Mouse (Mus musculus) CH12F3 (cell line): ENCODE results near the gene F12.

ENCODE experiments used
- in situ Hi-C: fragments of 300-500 bp; cut with MboI; formaldehyde crosslinking; loops from 2 replicates; pipeline ENCODE4 v1.14.3; 2020; ENCODE audit warnings: low sequenced_read_pairs

The F12 gene

GRCm38 (mm10) chr13:55426613-55427012, at the start of gene F12:
TSS of gene F12 (minus strand) at chr13:55426793.
- in situ Hi-C loops = loop anchor here (5.0 kb wide), 1 partner anchor 41 kb away; no protein-coding TSS in a partner anchor

- in situ Hi-C loops = no loop called here
Observed at GRCm38 (mm10) chr13:55476256-55476655, 49.7 kb upstream of the F12 start.

- in situ Hi-C loops = no loop called here
Observed at GRCm38 (mm10) chr13:55475750-55476149, 49.2 kb upstream of the F12 start.

DNA sequence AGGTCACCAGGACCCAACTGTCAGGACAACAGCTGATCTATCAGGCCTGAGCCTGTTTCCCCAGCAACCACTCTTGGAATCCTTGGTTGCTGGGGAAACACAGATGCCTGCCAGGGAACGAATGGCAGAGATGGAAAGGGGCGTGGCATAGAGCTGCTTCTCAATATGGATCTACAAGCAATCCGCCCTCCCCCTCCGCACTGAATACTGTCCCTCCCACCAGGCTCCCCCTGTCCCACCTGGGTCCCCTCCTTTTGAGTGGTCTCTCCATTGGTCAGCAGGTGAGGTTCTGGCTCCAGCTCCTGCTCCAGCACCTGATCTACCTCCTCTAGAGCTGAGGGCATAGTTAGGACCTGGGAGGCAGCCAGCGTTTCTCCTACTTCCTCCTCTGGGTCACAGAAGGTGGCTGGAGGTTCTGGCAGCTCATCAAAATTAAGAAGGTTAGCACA, 48.1 kb upstream of the F12 start:
- in situ Hi-C loops = no loop called here

- in situ Hi-C loops = no loop called here
Observed at GRCm38 (mm10) chr13:55473961-55474360, 47.4 kb upstream of the F12 start.

DNA sequence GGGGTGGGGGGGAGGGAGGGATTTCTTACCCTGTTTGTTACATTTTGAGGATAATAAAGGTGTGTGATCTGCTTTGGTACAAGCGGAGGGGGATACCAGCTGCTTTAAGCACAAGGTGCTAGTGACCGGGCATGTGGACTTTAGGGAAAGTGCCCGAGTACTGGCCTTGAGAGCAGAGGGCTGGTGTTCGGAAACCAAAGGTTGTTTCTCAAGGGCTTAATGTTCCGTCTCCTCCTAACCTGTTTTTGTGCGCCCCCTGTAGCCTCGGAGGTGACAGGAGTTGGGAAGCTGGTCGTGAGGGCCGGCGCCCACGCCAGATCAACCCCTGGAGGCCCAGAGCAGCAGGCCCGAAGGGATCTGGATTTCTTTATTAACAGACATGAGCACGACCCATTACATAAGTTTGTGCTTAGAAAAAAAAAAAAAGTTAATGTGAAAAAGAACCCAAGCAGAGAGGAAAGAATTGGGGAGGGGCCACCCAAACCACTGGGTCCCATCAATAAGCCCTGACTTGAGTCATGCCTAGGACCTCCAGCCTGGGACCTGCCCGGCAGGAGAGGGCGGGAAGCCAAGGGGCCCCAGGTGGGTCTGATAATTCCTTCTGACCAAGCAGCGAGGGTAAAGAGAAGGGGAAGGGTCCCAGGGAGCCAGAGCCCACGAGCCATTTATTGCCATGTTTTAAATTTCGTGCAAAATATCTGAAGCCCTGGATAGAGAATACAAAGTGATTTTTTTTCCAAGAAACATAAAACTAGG, 46.7 kb upstream of the F12 start:
- in situ Hi-C loops = no loop called here

- in situ Hi-C loops = no loop called here
Observed at GRCm38 (mm10) chr13:55472132-55473022, 45.8 kb upstream of the F12 start.

DNA sequence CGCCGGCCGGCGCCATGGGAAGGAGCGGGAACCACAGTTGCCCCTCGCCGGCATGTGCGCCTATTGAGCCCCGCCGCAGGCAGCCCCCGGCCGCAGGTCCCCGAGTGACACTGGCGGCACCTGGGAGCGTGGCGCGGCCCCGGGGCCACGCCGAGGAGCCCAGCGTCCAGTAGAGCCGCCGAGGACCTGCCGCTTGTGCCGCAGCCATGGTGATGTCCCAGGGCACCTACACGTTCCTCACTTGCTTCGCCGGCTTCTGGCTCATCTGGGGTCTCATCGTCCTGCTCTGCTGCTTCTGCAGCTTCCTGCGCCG, 45.2 kb upstream of the F12 start:
- in situ Hi-C loops = no loop called here

GRCm38 (mm10) chr13:55471156-55471818, 44.7 kb upstream of the F12 start:
- in situ Hi-C loops = no loop called here

DNA sequence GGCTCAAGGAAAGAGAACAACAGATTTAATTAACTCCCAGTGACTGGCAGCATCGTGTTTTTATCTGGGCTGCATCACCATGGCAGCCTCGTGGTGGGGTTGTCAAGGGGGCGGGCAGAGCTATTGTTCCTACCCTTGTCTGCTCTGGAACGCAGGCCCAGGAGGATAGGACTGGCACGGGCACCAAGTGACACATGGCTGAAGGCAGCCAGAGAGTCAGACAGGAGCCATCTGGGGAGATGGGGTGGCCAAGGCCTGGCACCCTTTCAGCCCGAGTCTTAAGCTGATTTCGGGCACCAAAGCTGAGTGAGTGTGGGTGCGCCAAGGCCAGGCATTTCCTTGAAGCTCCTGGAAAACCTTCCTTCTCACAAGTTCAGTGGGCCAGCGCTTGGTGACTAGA, 43.8 kb upstream of the F12 start:
- in situ Hi-C loops = no loop called here

- in situ Hi-C loops = loop anchor here (5.0 kb wide), 1 partner anchor 42 kb away; the partner anchor contains the start of gene F12
Observed at GRCm38 (mm10) chr13:55468851-55469560, 42.4 kb upstream of the F12 start.

GRCm38 (mm10) chr13:55465830-55466440, 39.3 kb upstream of the F12 start:
- in situ Hi-C loops = loop anchor here (5.0 kb wide), 1 partner anchor 39 kb away; the partner anchor contains the start of gene F12

DNA sequence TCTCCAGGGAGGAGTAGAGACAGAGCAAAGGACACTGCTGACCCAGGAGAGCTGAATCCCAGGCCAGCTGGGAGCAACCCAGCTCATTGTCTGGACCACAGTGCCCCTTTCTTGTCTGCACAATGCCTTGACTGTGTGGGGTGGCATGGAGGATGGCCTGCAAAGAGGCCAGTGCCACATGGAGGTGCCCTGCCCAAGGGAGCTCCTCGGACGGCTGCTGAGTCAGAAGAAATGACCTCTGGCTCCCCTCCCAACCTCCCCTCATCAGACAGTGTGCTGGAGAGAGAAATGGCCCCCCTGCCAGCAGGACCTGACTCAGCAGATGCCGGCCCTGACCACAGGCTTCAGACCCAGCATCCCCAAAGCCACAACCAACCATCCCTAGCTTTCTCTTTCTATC, 38.6 kb upstream of the F12 start:
- in situ Hi-C loops = loop anchor here (5.0 kb wide), 1 partner anchor 38 kb away; the partner anchor contains the start of gene F12

GRCm38 (mm10) chr13:55464027-55464884, 37.7 kb upstream of the F12 start, which contains the start of gene Prr7:
TSS of gene Prr7 (plus strand) at chr13:55464267.
- in situ Hi-C loops = no loop called here

DNA sequence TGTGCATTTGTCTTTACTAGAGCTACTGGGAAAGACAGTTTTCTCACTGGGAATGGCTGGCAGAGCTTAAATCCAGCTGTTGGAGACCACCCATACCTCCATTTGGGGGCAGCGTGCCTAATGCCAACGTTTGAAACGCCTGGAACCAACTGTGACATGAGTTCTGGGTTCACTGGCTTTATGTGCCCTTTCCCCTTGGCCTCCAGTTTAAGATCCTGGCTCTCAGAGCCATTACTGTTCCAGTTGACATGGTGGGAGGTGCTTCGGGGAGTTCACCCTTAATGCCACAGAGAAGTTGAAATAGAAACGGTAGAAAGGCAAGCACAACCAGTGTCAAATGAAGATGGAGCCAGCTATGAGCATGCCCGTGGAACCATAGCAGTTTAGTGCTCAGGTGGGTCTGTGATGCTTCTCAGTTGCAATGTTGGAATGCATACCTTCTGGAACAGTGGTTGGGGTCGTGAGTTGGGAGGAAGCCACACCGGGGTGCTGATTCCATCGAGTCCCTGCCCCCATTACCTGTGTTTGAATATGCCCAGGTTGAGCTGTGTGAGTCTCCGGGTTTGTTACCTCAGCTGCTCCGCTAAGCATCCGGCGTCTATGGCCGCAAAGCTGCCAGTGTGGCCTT, 36.9 kb upstream of the F12 start:
- in situ Hi-C loops = no loop called here

GRCm38 (mm10) chr13:55462965-55463364, 36.4 kb upstream of the F12 start:
- in situ Hi-C loops = no loop called here

- in situ Hi-C loops = no loop called here
Observed at GRCm38 (mm10) chr13:55451785-55452549, 25.4 kb upstream of the F12 start.

DNA sequence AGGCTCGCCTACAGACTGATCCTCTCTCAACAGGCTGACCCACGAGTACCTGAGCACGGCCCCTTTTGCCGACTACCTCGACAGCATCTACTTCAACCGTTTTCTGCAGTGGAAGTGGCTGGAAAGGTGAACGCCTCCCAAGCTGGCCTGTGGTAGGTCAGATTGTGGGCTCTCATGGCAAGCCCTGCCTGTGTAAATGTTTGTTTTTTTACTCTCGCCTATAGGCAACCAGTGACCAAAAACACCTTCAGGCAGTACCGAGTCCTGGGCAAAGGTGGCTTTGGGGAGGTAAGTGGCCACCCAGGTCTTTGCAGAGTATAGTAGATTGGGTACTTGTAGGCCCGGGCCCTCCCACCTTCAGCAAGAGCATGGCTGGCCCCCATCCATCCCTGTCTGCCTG, 24.7 kb upstream of the F12 start:
- in situ Hi-C loops = no loop called here
